Mouse (Mus musculus) cerebellum, adult 11-12 months (tissue): Measurements from ENCODE around the gene Kif28.
A peak's percentile ranks its signal among the peaks of the same experiment; 100 is the strongest.
"Not testable (repeated sequence)": the region's sequence is repeated elsewhere in the genome, so short reads cannot be mapped to it uniquely, and the experiment has no call there.

Source experiments
- DNase-seq: peaks from one replicate; pipeline ENCODE4 v3.0.0; 2022

Kif28 gene

DNA sequence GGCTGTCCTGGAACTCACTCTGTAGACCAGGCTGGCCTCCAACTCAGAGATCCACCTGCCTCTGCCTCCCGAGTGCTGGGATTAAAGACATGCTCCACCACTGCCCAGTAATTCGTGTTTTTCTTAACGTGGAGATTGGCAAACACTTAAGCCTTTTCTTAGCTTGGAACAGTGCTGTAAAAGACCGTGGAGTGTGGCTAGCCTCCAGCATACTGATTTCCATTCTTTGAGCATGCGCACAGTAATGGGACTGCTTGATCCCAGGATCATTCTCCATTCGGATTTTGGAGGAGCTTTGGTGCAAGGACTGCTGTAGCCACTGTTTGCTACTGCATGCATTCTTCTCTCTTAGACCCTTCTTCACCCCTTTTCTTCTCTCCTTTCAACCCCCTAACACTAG lies 55.6 kb downstream of the Kif28 start:
- no peak for DNase-seq

DNA sequence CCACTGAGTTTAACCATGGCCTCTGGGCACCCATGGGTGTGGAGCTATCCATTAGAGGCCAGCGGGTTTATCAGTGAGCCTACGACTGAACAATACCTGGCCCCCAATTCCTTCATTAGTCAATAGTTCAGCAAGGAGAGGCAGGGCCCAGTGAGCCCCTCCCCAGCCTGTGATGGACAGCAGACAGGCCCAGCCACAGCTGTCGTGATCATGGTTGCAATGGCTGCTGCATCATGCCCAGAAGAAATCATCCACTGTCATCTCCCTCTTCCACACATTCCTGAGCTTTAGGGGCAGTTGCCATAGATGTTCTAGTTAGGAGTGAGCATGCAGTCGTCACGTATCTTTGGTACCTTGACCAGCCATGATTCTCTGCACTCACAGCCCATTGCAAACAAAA lies 56.2 kb downstream of the Kif28 start:
- no peak for DNase-seq

DNA sequence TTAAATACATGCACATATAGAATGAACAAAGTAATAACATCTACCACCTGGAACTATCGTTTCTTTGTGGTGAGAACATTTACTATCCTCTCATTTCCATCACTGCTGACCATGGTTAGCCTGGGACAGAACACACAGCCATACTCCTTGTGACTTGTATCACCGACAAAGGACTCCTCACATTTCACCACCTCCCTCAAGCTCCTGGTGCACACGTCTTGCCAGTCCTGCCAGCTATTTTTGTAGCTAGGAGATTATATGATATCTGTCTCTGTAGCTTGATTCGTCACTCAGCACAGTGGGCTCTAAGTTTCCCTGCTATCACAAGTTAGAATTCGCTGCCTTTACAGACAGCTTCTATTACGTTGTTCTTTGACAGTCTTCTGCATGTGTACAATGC lies 56.7 kb downstream of the Kif28 start:
- no peak for DNase-seq

DNA sequence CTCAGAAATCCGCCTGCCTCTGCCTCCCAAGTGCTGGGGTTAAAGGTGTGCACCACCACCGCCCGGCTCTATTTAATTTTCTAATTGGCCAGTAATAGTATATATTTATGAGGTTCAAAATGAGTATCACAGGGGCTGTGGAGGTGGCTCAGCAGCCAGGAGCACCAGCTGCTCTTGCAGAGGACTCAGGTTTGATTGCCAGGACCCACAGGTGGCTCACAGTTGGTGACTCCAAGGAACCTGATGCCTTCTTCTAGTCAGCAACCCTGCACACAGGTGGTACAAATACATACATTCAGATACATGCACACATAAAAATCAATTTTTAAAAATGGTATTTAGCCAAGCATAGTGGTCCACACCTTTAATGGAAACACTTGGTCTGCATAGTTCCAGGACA lies 57.1 kb downstream of the Kif28 start:
- DNase-seq, result peak; percentile 77

DNA sequence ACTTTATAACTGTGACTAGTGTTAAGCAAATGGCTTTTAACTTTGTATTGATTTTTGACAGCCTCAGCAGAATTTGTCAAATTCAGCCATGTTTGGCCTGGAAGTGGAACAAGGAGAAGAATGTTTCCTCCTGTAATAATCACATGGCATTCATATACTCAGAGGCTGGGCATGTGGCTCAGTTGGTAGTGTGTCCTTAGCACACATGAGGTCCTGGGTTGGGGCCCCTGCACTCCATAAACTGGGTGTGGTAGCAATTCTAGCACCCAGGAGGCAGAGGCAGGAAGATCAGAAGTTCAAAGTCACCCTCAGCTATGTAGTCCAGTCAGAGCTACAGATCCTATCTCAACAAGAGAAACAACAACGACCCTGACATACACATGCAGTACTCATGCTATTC lies 57.8 kb downstream of the Kif28 start:
- no peak for DNase-seq

DNA sequence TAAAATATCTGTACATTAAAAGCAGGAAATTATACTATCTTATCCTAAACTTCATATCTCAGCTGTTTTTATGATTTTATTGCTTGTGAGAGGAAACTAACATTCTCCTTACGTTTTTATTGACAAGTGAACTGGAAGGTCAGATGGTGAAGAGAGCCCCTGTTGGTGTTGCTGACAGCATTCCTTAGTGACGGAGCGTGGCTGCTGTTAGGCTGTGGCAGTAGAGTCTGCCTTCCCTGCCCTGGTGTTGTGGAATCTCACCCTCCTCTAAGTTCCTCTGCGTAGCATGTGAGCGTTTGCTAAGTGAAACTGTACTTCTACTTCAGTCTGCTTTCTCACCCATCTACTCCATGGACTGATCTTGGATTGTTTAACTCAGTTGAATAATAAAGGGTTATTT lies 58.3 kb downstream of the Kif28 start:
- no peak for DNase-seq

DNA sequence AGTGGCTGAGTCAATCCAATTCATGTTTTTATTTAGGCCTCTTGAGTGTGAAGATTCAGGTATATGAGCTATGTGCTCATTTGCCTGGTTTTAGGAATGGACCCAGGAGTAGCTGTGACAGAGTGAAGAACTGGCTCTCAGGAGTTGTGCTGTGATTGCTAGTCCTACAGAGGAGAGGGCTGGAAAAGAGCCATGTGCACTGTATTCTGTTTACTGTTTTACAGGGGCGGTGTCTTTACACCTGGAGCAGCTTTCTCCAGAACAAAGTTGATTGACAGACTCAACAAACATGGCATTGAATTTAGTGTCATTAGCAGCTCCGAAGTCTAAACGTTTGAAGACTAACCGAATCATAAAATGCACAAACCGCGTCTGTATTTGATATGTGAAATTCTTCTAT lies 58.7 kb downstream of the Kif28 start:
- no peak for DNase-seq

DNA sequence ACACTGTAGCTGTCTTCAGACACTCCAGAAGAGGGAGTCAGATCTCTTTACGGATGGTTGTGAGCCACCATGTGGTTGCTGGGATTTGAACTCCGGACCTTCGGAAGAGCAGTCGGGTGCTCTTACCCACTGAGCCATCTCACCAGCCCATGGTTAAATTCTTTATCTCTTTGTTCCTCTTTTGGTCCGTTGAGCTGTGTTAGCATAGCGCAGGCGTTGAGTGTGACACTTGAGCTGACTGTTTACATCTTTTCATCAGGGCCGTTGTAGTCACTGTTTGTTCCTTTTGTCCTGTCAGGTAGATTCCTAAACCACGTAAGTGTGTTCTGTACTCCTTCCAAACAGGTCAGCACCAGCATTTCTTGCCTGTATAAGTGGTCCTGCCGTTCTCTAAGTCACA lies 62.3 kb downstream of the Kif28 start:
- DNase-seq, result not testable (repeated sequence)

DNA sequence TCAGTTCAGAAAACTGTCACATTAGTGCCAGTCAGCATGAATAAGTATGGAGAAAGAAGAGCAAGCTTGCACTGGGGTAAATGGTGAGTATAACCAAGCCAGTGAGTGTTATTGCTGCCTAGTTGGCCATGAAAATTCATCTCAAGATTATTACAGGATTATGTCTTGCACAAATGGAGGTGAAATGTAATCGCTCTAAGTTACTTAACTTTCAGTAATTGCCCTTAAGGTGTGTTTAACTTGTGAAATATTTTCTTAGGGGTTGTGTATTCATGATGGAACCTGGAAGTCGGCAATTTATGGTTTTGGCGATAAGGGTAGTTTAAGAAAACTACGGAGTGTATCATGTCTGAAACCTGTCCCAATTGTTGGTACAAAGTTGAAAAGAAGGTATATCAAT lies 65.7 kb downstream of the Kif28 start:
- no peak for DNase-seq

DNA sequence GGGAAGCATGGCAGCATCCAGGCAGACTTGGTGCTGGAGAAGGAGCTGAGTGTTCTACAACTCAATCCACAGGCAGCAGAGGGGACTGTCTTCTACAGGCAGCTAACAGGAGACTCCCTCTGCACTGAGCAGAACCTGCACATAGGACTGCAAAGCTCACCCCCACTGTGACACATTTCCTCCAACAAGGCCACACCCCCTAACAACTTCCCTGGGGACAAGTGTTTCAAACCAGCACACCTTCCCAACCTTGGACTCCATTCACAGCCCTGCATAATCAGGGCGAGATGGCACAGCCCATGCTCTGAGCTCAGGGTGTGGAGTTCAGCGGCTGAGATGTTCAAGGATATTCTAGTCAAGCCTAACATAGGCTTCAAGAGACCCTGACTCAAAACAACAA lies 68.0 kb downstream of the Kif28 start:
- no peak for DNase-seq

DNA sequence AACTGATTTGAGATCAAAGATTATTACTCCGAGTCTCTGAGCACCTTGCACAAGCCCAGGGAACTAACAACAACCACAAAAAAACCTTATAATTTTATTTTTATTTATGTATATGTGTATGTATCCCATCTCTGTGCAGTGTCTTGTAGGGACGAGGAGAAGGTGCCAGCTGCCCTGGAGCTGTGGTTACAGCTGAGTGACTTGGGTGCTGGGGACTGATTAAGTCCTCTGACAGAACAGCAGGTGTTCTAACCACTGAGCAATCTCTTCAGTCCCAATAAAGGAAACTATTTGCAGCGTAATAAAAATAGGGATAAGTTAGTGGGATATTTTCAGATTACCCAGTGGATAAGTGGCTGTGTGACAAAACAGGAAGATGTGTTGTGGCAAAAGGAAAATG lies 70.7 kb downstream of the Kif28 start:
- DNase-seq, result no peak

DNA sequence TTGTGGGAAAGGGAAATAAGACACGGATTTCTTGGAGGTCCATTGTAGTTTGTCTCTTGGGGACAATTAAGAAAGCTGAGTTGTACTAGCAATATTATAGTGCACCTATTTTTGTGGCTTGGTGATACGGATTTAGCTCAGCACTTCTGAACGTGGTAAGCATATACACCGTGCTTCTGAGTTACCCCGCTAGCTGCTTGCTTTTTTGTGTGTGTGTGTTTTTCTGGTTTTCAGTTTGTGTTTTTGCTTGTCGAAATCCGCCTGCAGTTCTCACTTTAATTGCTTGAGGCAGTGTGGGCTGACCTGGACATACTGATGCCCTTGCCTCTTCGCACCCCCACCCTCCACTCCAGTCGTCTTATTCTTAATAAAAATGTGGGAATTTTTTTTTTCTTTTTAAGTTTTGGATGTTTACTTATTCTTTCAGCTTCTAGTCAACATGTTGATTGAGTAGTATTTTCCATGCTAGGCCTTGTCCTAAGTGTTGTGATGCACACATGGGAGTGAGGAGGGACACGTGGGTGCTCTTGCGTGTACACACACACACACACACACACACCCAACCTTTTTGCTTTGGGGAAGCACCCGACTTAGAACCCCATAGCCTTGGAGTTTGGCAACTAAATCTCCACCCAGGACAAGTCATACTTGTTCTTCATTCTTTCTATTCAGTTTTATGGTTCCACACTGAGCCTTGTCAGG lies 76.1 kb downstream of the Kif28 start:
- no peak for DNase-seq

DNA sequence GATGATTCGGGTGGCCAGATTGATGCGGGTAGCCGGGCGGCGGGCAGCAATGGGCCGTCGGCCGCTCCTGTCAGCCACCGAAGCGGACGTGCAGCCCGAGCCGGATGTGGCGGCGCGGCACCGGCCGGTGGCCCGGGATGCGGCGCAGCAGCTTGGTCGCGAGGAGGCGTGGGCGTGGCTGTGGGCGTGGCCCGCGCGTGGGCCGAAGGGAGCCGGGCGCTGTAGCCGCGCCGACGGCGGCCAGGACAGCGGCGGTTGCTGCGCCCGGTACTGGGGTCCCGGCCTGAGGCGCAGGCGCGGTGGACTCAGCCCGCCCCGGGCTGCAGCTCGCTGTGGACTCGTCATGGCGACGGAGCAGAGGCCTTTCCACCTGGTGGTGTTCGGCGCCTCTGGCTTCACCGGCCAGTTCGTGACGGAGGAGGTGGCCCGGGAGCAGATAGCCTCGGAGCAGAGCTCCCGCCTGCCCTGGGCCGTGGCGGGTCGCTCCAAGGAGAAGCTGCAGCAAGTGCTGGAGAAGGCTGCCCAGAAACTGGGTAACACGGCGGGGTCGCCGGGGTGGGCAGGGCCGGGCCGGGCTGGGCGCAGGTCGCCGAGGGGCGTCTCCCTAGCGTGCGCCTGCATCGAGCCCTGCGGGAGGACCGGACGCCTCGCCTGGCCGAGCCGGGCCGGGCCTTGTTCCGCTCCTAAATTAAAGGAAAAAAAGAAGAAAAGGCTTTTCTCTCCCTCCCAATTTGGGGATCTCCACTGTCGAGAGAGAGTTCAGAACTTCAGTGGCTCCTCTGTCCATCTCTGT lies 76.9 kb downstream of the Kif28 start, which contains the start of gene Sccpdh:
Gene Sccpdh (plus strand): TSS at position 198 of the 793 bp plus-strand sequence.
- peak; percentile 84 for DNase-seq

DNA sequence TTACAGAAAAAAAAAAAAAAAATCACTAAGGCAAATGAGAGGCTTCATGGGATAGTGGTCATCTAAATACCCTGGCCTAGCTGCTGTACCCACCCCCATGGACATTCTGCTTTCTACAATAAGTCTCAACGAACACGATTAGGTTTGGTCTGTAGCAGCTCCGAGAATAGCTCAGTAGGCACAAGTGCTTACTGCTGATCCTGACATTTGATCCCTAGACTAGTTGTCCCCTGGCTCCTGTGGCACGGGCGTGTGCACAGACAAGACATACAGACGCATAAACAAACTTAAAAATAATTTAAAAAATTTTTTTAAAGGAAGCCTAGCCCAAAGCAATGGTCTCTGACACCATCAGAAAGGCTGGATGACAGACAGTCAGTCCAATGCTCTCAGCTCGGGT lies 77.6 kb downstream of the Kif28 start:
- DNase-seq, result no peak

DNA sequence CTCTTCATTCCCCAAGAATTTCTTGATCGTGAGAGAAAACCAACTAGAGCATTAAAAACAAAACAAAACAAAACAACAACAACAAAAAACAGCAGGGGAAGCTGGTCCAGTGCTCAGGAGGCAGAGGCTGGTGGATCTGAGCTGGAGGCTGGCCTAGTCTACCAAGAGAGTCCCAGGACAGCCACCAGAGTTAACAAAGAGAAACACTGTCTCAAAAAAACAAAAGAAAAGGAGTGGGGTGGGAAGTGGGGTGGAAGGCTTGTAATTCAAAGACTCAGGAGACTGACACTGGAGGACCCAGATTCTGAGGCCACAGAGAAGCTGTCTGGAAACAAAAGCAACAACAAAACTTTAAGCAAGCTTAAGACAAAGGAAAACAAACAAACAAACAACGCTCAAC lies 78.1 kb downstream of the Kif28 start:
- DNase-seq, result no peak

DNA sequence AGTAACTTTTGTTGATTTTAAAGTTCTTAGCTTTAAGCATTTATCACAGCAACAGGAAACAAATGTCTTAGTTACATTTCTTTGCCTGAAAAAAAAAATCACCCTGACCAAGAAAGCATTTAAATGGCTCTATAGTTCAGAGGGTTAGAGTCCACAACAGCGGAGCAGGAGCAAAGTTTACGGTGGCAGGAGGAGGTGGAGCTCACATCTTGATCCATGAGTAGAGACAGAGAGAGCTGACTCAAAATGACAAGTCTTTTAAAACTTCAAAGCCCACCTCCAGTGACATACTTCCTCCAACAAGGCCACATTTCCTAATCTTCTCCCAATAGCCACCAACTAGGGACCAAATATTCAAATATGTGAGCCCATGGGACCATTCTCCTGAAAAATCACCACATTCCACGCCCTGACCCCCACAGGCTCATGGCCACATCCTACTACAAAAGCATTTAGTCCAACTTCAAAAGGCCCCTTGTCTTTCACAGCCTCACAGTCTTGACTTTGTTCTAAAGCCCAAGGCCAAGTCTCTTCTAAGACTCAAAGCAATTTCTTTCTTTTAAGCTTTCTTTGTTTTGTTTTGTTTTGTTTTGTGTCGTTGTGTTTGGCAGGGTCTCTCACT lies 80.7 kb downstream of the Kif28 start:
- DNase-seq, result no peak

DNA sequence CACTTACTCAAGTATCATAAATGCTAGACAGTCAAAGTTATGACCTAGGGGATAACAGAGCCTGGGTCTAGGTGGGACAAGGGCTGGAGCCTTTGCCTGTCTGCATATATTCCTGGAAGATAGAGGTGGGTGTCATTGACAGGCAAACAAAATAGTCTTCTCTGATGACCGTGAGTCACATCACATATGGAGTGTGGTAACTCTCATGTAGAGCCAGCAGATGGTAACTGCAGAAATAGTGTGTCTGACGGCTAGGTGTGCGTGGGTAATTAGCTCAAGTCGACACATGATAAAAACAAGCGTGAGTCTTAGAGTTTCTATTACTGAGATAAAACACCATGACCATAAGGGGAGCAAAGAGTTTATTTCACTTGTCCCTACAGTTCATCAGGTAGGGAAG lies 82.0 kb downstream of the Kif28 start:
- DNase-seq, result no peak

DNA sequence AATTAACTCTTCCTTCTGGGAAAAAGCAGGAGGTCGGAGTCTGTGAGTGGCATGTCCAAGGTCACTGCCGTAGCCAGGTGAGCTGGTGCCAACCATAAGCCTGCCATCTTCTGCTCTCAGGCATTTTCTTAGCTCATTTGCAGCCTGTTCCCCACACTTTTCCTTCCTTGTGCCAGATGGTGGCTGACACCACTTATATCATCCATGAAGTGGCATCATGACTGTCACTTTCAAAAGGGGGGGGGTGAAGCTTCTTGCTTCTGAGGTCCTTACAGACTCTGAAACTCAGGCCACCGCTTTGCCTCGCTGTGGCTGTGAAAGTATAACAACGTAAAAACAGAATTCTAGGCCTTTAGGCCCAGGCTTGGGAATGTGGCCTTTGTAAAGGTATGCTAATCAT lies 93.8 kb downstream of the Kif28 start:
- no peak for DNase-seq

DNA sequence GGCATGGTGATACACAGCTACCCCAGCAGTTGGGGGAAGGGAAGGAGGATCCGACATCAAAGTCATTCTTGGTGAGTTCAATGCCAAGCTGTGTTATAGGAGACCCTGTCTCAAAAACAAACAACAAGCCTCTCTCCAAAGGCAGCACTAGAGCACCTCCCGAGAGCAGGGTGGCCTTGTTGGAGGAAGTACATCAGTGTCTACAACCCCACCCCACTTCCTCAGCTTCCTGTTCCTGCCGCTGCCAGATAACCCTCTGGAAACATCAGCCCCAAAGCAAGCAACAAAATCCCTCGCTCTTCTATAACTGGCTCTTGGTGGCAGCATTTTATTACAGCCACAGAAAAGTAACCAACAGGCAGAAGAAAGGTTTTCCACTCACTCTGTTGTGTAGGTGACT lies 94.8 kb downstream of the Kif28 start:
- DNase-seq, result no peak

DNA sequence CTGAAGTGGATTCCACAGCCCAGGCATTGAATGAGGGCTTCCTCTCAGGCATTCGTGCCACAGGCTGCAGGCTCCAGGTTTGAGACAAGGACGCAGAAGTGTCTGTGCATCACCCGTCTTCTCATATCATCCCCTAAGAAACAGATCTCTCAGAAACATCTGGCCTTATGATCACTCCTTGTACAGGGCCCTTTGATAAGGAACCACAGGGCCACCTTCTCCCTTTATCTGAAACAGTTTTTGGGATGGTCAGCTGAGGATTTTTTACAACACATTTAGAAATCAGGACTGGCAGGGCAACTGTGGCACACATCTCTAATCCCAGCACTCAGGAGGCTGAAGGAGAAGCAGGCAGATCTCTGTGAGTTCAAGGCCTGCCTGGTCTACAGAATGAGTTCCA lies 95.7 kb downstream of the Kif28 start:
- DNase-seq, result no peak

DNA sequence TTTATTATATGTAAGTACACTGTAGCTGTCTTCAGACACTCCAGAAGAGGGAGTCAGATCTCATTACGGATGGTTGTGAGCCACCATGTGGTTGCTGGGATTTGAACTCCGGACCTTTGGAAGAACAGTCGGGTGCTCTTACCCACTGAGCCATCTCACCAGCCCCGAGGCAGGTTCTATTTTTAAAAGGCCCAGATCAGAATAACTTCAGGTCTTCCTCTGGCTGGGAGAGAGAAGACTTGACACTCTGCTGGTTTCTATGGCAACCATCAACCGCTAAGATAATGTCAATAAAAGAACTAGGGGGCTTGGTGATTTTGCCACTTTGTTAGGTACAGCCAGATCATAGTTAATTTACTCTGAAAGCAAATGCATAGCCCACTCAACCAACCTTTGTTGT lies 96.4 kb downstream of the Kif28 start:
- DNase-seq, result not testable (repeated sequence)

DNA sequence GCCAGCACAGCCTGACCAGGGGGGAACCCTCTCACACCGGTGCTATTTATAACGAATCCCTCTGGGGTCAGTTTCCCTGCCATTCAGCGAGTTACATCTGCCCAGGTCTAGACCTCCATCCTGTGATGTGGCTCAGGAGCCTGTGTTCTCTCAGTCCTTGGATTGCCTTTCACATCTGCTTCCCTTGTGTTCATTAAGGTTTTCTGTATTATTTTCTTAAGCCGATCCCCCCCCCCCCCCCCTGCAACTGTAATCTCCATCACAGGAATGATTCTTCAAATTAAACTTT lies 99.1 kb downstream of the Kif28 start:
- no peak for DNase-seq
